Mouse (Mus musculus) hindbrain, embryonic 14.5 days (tissue): Measurements from ENCODE around the gene Larp6. TPM values are rescaled to one million over a fixed set of nuclear protein-coding genes. Genes with fewer than 3 reads are reported as not detected.

Experiments used
- polyA plus RNA-seq: library from polyadenylated mRNA; unstranded; fragments of >200 nt; fragmentation: Nextera tagmentation; extraction: Ambion mirVana; gene quantifications from 2 replicates; pipeline ENCODE4 v1.2.1, GENCODE M21; 2014

Gene Larp6
- polyA plus RNA-seq, 1 experiment from 2014 or later = 18.6 TPM

Other genes starting within 250 kb of the Larp6 start
- gene Thsd4, start 190.9 kb upstream of the Larp6 start, polyA plus RNA-seq = 4.1 and 6.4 TPM in 2 replicates
- 79.3 and 88.9 TPM in 2 replicates for gene Lrrc49, start 24.8 kb upstream of the Larp6 start, polyA plus RNA-seq
- 13.2 and 15.2 TPM in 2 replicates for gene Uaca, start 81.6 kb downstream of the Larp6 start, polyA plus RNA-seq